Mouse (Mus musculus): ENCODE measurements around the gene Zfp248.

Zfp248 gene

DNA sequence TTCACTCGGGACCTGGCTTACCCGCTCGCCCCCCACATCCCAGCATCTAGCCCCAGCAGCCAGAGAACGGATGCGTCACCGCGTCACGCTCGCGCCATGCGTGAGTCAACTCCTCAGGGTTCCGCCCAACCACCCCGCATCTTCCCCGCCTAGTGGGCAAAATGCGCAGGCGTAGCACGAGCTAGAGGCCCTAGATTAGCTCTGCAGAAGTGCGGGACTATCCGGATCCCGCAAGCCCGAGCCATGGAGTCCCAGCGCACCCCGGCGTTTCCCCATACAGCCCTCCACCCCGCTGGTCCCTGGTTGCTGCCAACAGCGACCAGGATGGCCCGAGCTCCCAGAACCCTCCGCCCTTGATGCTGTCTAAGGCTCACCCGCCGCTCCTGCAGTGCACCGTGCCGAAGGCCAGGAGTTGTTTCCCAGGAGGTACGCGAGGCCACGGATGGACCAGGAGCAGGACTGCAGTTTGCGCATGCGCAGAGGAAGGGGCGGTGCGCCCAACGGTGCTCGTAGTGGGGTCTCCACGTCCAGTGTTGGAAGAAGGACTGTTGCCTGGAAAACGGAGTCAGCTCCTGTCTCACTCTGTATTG lies at the start of gene Zfp248:
TSS of gene Zfp248 (minus strand) at position 487 of the 590 bp plus-strand sequence.
- peak; percentile 85 for DNase-seq (ENCODE audit: low read depth, low spot score)

- no peak for DNase-seq (ENCODE audit: low read depth, low spot score)
Observed at GRCm38 (mm10) chr6:118499010-118499409, 43.7 kb upstream of the Zfp248 start.

DNA sequence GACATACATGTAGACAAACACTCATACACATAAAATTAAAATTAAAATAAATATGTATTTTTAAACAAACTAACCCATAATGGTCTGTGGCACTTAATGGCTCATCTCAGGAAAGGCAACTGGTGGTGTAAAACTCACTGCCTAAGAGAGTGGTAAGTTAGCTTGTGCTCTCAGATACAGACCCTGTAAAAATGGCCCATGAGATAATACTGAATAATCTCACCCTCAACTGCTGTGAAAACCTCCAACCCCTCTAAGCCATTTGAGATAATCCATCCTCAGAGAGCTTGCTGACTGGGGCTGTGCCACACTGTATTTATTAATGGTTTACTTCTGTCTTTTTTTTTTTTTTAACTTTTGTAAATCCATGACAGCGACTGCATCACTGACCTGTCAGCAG lies 26.8 kb upstream of the Zfp248 start:
- DNase-seq (ENCODE audit: low read depth, low spot score), result no peak

- peak; percentile 33 for DNase-seq (ENCODE audit: low read depth, low spot score)
Observed at GRCm38 (mm10) chr6:118478957-118479708, 23.8 kb upstream of the Zfp248 start, which contains the start of gene Zfp9. Gene Zfp9, minus strand, starts transcription at chr6:118479320.

DNA sequence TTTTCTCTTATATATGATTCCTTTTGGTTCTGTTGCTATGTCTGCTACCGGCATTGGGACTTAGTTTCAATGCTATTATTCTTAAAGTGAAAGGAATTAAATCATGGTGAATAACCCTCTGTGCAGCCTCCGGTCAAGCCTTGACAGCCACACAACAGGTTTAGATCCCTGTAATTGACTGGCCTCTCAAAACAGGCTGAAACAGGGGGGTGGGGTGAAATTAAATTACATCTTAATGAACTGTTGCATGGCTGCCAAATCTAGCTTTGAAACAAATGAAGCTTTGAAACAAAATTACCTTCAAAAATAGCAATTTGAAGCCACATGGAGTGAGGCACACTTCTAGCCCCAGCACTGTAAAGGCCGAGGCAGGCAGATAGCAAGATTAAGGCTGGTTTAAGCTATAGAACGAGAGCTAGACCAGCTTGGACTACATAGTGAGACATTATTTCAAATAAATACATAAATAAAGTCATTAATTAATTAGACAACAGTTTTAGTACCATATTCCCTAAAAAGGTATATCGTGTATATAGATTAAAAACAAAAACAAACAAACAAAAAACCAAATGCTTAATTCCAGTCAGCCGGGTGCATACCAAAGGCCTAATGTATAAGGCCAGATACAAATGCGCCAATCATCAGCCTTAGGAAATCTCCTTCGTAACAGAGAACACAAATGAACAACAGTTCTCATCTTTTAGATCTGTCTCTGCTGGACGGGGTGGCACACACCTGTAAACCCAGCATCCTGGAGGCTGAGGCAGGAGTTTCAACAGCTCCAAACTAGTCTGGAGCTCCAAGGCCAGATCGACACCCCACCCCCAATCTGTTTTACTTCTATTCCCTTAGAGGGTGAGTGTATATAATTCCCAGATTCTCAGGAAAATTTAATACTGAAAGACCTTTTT lies 22.8 kb upstream of the Zfp248 start:
- DNase-seq (ENCODE audit: low read depth, low spot score), result no peak

DNA sequence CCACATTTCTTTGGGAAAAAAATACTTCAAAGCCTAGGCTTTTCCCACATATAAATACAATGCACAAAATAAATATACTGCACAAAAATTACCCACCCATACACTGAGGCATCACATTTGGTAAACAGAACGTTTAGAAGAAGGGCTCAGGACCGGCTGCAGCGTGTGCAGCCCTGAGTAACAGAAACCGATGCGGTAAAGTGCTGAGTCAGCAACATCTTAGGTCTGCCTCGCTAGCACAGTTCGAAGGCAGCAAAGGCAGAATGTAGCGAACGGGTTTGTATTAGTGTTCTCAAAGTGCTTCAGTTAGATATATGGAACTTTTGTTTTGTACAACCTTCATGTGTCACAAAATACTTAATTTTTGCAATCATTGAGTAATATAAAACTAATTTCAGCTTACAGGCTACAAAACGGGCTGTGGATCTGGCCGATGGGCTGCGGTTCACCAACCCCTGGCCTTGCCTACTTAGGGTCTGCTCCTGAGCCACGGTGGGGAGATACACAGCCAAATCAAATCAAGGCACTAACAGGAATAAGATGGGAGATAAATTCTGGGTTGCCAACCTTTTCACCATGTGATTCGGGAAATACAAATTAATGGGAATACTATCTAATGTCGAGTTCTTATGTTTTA lies 6.9 kb upstream of the Zfp248 start:
- no peak for DNase-seq (ENCODE audit: low read depth, low spot score)

DNA sequence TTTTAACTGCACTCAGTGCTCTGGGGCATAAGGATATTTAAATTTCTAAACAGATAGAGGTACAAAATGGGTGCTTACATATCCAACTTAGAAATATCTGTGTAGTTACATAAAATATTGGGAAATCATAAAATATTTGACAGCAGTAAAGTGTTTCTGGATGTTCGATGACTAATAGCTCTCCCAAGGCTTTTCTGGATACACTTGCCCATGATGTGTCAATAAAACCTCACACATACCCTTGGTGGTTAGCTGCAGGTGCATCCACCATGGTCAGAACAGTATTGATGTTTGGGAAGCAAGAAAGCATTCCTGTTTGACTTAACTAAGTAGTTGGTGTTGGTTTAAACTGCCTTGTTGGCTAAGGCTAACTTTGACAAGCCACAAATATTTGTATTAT lies 2.4 kb upstream of the Zfp248 start:
- no peak for DNase-seq (ENCODE audit: low read depth, low spot score)

DNA sequence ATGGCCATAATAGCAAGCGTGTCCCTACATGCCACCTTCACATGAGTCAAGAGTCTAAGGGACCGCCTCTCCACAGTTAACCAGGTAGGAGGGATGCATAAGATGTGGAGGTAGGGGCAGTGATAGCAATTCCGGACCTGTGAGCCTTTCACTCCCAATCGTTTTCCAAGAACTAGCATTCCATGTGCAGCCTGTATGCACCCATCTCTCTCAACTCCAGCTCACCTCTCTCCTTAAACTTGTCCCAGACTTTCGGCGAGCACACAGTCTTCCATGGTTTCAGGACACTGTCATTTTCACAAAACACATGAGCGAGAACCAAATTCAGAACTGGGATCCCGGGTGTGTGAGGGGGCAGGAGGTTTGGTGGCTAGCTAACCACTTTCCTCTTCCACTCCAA lies 876 bp downstream of the Zfp248 start:
- peak; percentile 2 for DNase-seq (ENCODE audit: low read depth, low spot score)

DNA sequence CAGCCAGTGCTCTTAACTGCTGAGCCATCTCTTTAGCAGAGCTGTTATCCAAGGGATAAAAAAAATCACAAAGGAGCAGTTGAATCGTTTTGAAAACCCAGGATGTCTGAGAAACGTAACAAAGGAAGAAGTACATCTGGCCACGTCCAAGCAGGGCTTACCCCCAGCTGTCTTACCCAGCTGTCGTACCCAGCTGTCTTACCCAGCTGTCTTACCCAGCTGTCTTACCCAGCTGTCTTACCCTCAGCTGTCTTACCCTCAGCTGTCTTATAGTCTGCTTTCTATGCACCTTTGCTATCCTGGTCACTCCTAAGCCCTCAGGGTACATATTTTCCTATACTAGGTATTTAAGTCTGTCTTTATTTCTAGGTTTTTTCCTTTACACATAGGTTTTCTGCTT lies 23.8 kb downstream of the Zfp248 start:
- no peak for DNase-seq (ENCODE audit: low read depth, low spot score)

DNA sequence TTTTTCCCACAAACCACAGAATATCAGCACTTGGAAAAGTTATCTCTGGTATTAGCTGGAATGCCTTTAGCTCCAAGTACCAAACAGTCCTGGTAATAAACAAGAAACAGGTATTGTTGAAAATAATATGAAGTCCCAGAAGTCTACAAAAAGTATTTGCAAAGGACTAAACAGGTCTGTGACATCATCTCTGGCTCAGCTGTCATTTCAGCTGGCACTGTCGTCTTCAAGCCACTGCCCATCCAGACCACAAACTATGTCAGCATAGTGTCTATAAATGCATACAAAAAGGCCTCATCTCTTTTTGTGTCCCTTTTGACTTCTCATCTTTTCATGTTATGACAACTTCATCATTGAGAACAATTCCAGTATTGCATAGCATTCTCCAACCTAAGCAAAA lies 28.7 kb downstream of the Zfp248 start:
- no peak for DNase-seq (ENCODE audit: low read depth, low spot score)

DNA sequence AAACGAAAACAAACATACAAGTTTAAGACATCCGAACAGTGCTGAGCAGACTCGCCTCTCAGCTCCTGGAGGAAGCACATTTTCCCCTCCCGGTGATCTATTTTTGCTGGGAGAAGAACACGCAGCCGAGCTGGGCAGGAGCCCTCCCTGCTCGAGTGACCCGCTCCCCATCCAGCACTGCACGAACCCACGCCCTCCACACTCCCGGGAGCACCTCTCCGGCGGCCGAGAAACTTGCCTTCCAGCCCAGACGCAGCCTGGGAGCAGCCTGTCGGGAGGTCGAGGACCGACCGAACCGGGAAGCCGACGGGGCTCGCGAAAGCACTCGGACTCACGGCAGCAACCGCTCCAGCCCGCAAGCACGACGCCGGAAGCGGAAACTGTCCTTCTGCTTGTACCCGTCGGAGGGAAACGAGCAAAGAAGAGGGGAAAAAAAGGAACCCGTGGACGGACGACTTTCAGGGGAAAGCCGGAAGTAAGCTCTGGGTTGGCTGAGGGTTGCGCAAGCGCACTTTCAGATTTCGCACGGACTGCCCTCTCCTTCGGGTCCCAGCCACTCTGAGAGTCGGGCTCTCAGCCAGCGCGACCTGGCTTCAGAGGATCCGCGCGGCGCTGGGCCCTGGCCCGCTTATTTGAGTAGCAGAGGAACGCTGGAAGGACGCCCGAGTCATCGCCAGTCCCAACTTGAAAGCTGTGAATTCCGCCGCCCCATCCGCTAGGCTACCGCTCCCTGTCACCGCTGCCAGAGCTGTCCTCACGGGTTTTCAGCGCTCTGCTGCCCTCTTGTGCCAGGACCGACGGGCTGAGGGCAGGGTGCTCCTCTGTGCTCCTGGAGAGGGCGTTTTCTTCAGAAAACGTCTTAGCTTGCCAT lies 36.0 kb downstream of the Zfp248 start, which contains the start of gene Bms1:
TSS of gene Bms1 (minus strand) at position 425 of the 871 bp plus-strand sequence.
- peak; percentile 97 for DNase-seq (ENCODE audit: low read depth, low spot score)

GRCm38 (mm10) chr6:118410428-118410827 lies 44.9 kb downstream of the Zfp248 start:
- no peak for DNase-seq (ENCODE audit: low read depth, low spot score)

DNA sequence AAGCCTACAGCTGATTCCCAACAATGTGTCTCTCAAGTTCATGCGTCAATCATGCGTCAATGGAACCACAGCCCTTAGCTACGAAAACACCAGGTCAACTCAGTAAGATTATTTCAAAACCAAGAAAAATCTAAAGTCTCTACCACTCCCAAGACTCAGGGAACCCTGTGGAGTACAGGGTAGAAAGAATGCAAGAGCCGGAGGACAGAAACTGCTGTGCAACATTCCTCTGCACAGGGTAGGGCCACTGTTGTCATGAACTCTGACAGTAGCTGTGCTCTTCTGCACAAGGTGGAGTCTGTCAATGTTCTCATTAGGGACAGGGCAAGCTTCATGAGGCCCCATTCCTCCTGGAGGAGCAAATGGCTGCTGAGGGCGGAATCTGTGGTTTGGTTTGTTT lies 46.8 kb downstream of the Zfp248 start:
- no peak for DNase-seq (ENCODE audit: low read depth, low spot score)

GRCm38 (mm10) chr6:118406421-118406820 lies 48.9 kb downstream of the Zfp248 start:
- DNase-seq (ENCODE audit: low read depth, low spot score), result no peak

DNA sequence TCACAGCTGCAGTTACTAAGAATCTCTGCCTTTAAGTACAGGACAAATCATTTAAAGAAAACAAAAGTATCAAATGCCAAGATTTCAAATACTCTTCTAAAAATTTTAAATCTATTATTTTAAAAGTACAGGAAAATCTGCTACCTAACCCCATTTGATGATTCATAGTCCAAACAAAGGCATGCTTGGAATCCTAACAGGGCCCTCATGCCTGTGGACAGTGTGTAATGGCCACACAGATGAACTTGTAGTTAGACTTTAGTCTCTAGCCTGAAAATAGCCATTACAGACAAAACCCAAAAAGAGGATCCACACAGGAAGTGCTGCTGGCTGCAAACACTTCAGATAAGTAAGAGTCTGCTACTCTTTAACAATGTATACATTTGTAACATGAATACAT lies 64.6 kb downstream of the Zfp248 start:
- DNase-seq (ENCODE audit: low read depth, low spot score), result no peak

GRCm38 (mm10) chr6:118385962-118386361 lies 69.4 kb downstream of the Zfp248 start:
- no peak for DNase-seq (ENCODE audit: low read depth, low spot score)

DNA sequence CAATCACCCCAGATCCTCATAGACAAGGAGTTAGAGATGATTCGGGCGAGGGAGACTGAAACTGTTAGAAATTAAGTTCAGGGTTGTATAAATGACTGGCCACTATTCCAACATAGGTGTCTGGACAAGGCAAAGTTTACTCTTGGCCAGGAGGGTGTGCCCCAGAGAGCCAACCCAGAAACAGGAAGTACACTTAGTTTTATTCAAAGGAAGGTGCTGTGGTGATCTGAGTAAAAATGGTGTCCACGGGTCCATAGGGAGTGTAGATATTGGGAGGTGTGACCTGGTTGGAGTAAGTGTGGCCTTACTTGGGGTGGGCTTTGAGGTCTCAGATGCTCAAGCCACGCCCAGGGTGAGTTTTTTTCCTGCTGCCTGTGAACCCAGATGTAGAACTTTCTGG lies 74.1 kb downstream of the Zfp248 start:
- no peak for DNase-seq (ENCODE audit: low read depth, low spot score)

GRCm38 (mm10) chr6:118380630-118381029 lies 74.7 kb downstream of the Zfp248 start:
- no peak for DNase-seq (ENCODE audit: low read depth, low spot score)

- DNase-seq (ENCODE audit: low read depth, low spot score), result peak; percentile 44
Observed at GRCm38 (mm10) chr6:118379451-118380167, 75.7 kb downstream of the Zfp248 start.

- no peak for DNase-seq (ENCODE audit: low read depth, low spot score)
Observed at GRCm38 (mm10) chr6:118377611-118378010, 77.7 kb downstream of the Zfp248 start.
